In genomic region chr2:110313305-110313824, GRCm38 (mm10) we compare ENCODE assay signal across 27 mouse cellular contexts. TPM values are rescaled to one million over a fixed set of nuclear protein-coding genes. Genes with fewer than 3 reads are reported as not detected.
DNase-seq lines count a peak whose midpoint lies in the region; ATAC-seq and TF ChIP-seq lines count a peak whose summit lies in the region.
"Had no signal": no experiment of that assay in that cellular context is flagged by ENCODE, and none has a peak within 500 bp of the region (broad histone marks: within the 10 kb centered on the region; RNA-seq: fewer than 3 reads in every experiment).

No protein-coding gene starts in this region.

- no peaks in the 10 kb centered on the region; the same call in 1 of the 2 replicates for H3K79me2 ChIP-seq in liver, adult 2 months (ENCODE audit: control insufficient read depth, insufficient read depth, low read length)

- WGBS in liver, adult 2 months = 23% methylated on average over 2 of the region's 2 CpGs
- 64% methylated on average over 2 of the region's 2 CpGs for WGBS in liver, embryonic 11.5 days
- WGBS in embryonic facial prominence, embryonic 10.5 days = 57% methylated on average over 2 of the region's 2 CpGs
- WGBS in embryonic facial prominence, embryonic 13.5 days = 31% methylated on average over 2 of the region's 2 CpGs
- 44% methylated on average over 2 of the region's 2 CpGs for WGBS in limb, embryonic 15.5 days

- no peak for TF ChIP-seq POLR2A in liver, adult 2 months (IDR thresholded peaks at IDR 0.05; ENCODE audit: extremely low read depth, insufficient read depth, low read length)

- H3K27ac ChIP-seq in liver, adult 2 months (replicated peaks; ENCODE audit: insufficient read depth, low read depth, low read length) = peak overlapping the region; percentile 87
- H3K27ac ChIP-seq in liver, embryonic 11.5 days (ENCODE audit: low read depth, low read length) = no peak overlapping the region
- no peak overlapping the region for H3K27ac ChIP-seq in embryonic facial prominence, embryonic 10.5 days (replicated peaks)
- H3K27ac ChIP-seq in embryonic facial prominence, embryonic 13.5 days = peak overlapping the region; percentile 62
- 0 out of 2 replicates have a peak overlapping the region, but pooled peaks have one; percentile 14 for H3K27ac ChIP-seq in limb, embryonic 15.5 days
- H3K27ac ChIP-seq: forebrain, embryonic 10.5 days; forebrain, embryonic 15.5 days; hindbrain, embryonic 12.5 days; hindbrain, embryonic 15.5 days had no signal

- TF ChIP-seq CTCF in liver, adult 2 months (IDR thresholded peaks at IDR 0.05; ENCODE audit: low read depth, low read length) = no peak

- H3K27me3 ChIP-seq in liver, adult 2 months (ENCODE audit: control insufficient read depth, insufficient read depth, low read length) = no peaks in the 10 kb centered on the region
- no peaks in the 10 kb centered on the region for H3K27me3 ChIP-seq in liver, embryonic 11.5 days (replicated peaks; ENCODE audit: control insufficient read depth, insufficient read depth, low read length)
- H3K27me3 ChIP-seq in embryonic facial prominence, embryonic 10.5 days (replicated peaks; ENCODE audit: low read depth, poor library complexity, severe bottlenecking) = no peaks in the 10 kb centered on the region
- no peaks in the 10 kb centered on the region for H3K27me3 ChIP-seq in embryonic facial prominence, embryonic 13.5 days
- H3K27me3 ChIP-seq in limb, embryonic 15.5 days = no peaks in the 10 kb centered on the region
- H3K27me3 ChIP-seq: forebrain, embryonic 15.5 days; hindbrain, embryonic 12.5 days; hindbrain, embryonic 15.5 days had no signal

- no peak overlapping the region for H3K4me2 ChIP-seq in liver, embryonic 11.5 days
- no peak overlapping the region for H3K4me2 ChIP-seq in embryonic facial prominence, embryonic 13.5 days
- no peak overlapping the region for H3K4me2 ChIP-seq in limb, embryonic 15.5 days
- H3K4me2 ChIP-seq: forebrain, embryonic 15.5 days; heart, embryonic 11.5 days; hindbrain, embryonic 12.5 days; hindbrain, embryonic 15.5 days had no signal

- no peaks in the 10 kb centered on the region for H3K9me3 ChIP-seq in liver, embryonic 11.5 days (ENCODE audit: control insufficient read depth, low read length)
- H3K9me3 ChIP-seq in embryonic facial prominence, embryonic 10.5 days = no peaks in the 10 kb centered on the region
- no peaks in the 10 kb centered on the region for H3K9me3 ChIP-seq in embryonic facial prominence, embryonic 13.5 days
- H3K9me3 ChIP-seq in limb, embryonic 15.5 days = no peaks in the 10 kb centered on the region
- H3K9me3 ChIP-seq: forebrain, embryonic 10.5 days; forebrain, embryonic 15.5 days; hindbrain, embryonic 12.5 days; hindbrain, embryonic 15.5 days had no signal

- H3K36me3 ChIP-seq in liver, adult 2 months (ENCODE audit: control insufficient read depth, insufficient read depth, low read length) = no peaks in the 10 kb centered on the region
- H3K36me3 ChIP-seq in liver, embryonic 11.5 days (ENCODE audit: control insufficient read depth, insufficient read depth, low read length) = no peaks in the 10 kb centered on the region
- no peaks in the 10 kb centered on the region for H3K36me3 ChIP-seq in embryonic facial prominence, embryonic 10.5 days (replicated peaks)
- H3K36me3 ChIP-seq in embryonic facial prominence, embryonic 13.5 days = no peaks in the 10 kb centered on the region
- no peaks in the 10 kb centered on the region for H3K36me3 ChIP-seq in limb, embryonic 15.5 days
- H3K36me3 ChIP-seq: forebrain, embryonic 10.5 days; forebrain, embryonic 15.5 days; hindbrain, embryonic 12.5 days; hindbrain, embryonic 15.5 days had no signal

- peaks cover 13% of the 10 kb centered on the region for H3K4me1 ChIP-seq in liver, adult 2 months (ENCODE audit: control insufficient read depth, insufficient read depth, low read length)
- H3K4me1 ChIP-seq in liver, embryonic 11.5 days (replicated peaks; ENCODE audit: control insufficient read depth, insufficient read depth, low read length) = no peaks in the 10 kb centered on the region
- 0 out of 2 replicates have a peak, but pooled peaks cover 3% of the 10 kb centered on the region for H3K4me1 ChIP-seq in embryonic facial prominence, embryonic 10.5 days
- peaks cover 7% of the 10 kb centered on the region for H3K4me1 ChIP-seq in embryonic facial prominence, embryonic 13.5 days
- no peaks in the 10 kb centered on the region; the same call in 1 of the 2 replicates for H3K4me1 ChIP-seq in limb, embryonic 15.5 days
- H3K4me1 ChIP-seq: forebrain, embryonic 10.5 days; forebrain, embryonic 15.5 days; hindbrain, embryonic 12.5 days; hindbrain, embryonic 15.5 days had no signal

- H3K9ac ChIP-seq in liver, adult 2 months (ENCODE audit: low read depth, low read length) = peak overlapping the region; percentile 53
- H3K9ac ChIP-seq in liver, embryonic 11.5 days (ENCODE audit: low read depth, low read length) = no peak overlapping the region
- no peak overlapping the region for H3K9ac ChIP-seq in embryonic facial prominence, embryonic 13.5 days
- no peak overlapping the region for H3K9ac ChIP-seq in limb, embryonic 15.5 days
- H3K9ac ChIP-seq: forebrain, embryonic 15.5 days; hindbrain, embryonic 12.5 days; hindbrain, embryonic 15.5 days had no signal

- DNase-seq in liver, adult 2 months (ENCODE audit: extremely low read depth, low read depth, low spot score) = no peak
- DNase-seq in liver, embryonic 11.5 days (ENCODE audit: low spot score) = no peak
- peak; percentile 17 for DNase-seq in embryonic facial prominence, embryonic 10.5 days (ENCODE audit: low spot score)
- no peak for DNase-seq in thymus, postnatal 0 days (ENCODE audit: low spot score)
- DNase-seq in lung, adult 18-20 months = no peak
- DNase-seq: adrenal gland, adult 8-10 months; adrenal gland, postnatal 25 days; cerebellum, adult 18-20 months; cerebellum, adult 9-10 months; cerebellum, postnatal 14 days; gastrocnemius, postnatal 10 days; gastrocnemius, postnatal 36 days; heart, adult 11 months had no signal

- ATAC-seq in liver, embryonic 11.5 days (replicated peaks; ENCODE audit: low FRiP score) = no peak
- no peak for ATAC-seq in embryonic facial prominence, embryonic 13.5 days (ENCODE audit: insufficient number of reproducible peaks, insufficient read depth, low FRiP score, low TSS enrichment, low read depth)
- ATAC-seq in limb, embryonic 15.5 days (ENCODE audit: insufficient number of reproducible peaks, low FRiP score, low TSS enrichment, low read depth) = no peak
- no peak for ATAC-seq in frontal cortex, adult (ENCODE audit: low TSS enrichment)
- ATAC-seq: activated CD4-positive, CD25-positive, alpha-beta regulatory T cell, adult 4 months; CD4-positive, CD25-positive, alpha-beta regulatory T cell, adult 4 months; forebrain, embryonic 15.5 days had no signal

- peak overlapping the region; percentile 48 for H3K4me3 ChIP-seq in liver, adult 2 months (ENCODE audit: insufficient read depth, low read depth, low read length)
- no peak overlapping the region for H3K4me3 ChIP-seq in liver, embryonic 11.5 days (ENCODE audit: low read depth, low read length)
- no peak overlapping the region for H3K4me3 ChIP-seq in embryonic facial prominence, embryonic 10.5 days
- no peak overlapping the region for H3K4me3 ChIP-seq in embryonic facial prominence, embryonic 13.5 days
- no peak overlapping the region for H3K4me3 ChIP-seq in limb, embryonic 15.5 days
- H3K4me3 ChIP-seq: forebrain, embryonic 10.5 days; forebrain, embryonic 15.5 days; hindbrain, embryonic 12.5 days; hindbrain, embryonic 15.5 days had no signal

RNA-seq across cellular contexts. Expression of gene Bbox1, which starts 1.0 kb away (rescaled TPM):
- total RNA-seq in liver, adult 2 months (2014; rRNA removed) = 112 and 168 TPM in 2 replicates
- polyA plus RNA-seq in liver, adult 2 months (2012; rRNA removed) = 37.7 and 42.4 TPM in 2 replicates
- 1.1 and 1.3 TPM in 2 replicates for polyA plus RNA-seq in liver, embryonic 11.5 days (2014; fragmentation: Nextera tagmentation; extraction: Ambion mirVana)
- 0.11 TPM in 1 of 2 replicates, not detected in the other for polyA plus RNA-seq in embryonic facial prominence, embryonic 10.5 days (2016; fragmentation: Nextera tagmentation; extraction: Ambion mirVana)
- 0.39 and 0.93 TPM in 2 replicates for polyA plus RNA-seq in embryonic facial prominence, embryonic 13.5 days (2015; fragmentation: Nextera tagmentation; extraction: Ambion mirVana)
- polyA plus RNA-seq in limb, embryonic 15.5 days (2015; fragmentation: Nextera tagmentation; extraction: Ambion mirVana) = 0.88 and 1.2 TPM in 2 replicates
- 0.05 and 0.13 TPM in 2 replicates for polyA plus RNA-seq in thymus, postnatal 0 days (2015; fragmentation: Nextera tagmentation; extraction: Ambion mirVana)
- total RNA-seq: adrenal gland, adult 8-10 months; adrenal gland, postnatal 25 days; heart, adult 8-10 months; hematopoietic stem cell, adult 5-6 weeks; MEL had no signal
- polyA plus RNA-seq: C2C12; CD4-positive, CD25-positive, alpha-beta regulatory T cell, adult 4 months; forebrain, embryonic 10.5 days; heart, embryonic 11.5 days; hindbrain, embryonic 12.5 days had no signal

RNA-seq across cellular contexts. Expression of gene Fibin, which starts 49.6 kb away (rescaled TPM):
- 1.0 and 1.1 TPM in 2 replicates for total RNA-seq in liver, adult 2 months (2014; rRNA removed)
- polyA plus RNA-seq in liver, adult 2 months (2012; rRNA removed) = 0.37 and 0.38 TPM in 2 replicates
- 2.1 and 2.2 TPM in 2 replicates for polyA plus RNA-seq in liver, embryonic 11.5 days (2014; fragmentation: Nextera tagmentation; extraction: Ambion mirVana)
- 1.7 and 4.7 TPM in 2 replicates for polyA plus RNA-seq in embryonic facial prominence, embryonic 10.5 days (2016; fragmentation: Nextera tagmentation; extraction: Ambion mirVana)
- 66.1 and 82.2 TPM in 2 replicates for polyA plus RNA-seq in embryonic facial prominence, embryonic 13.5 days (2015; fragmentation: Nextera tagmentation; extraction: Ambion mirVana)
- 119 and 120 TPM in 2 replicates for polyA plus RNA-seq in limb, embryonic 15.5 days (2015; fragmentation: Nextera tagmentation; extraction: Ambion mirVana)
- polyA plus RNA-seq in thymus, postnatal 0 days (2015; fragmentation: Nextera tagmentation; extraction: Ambion mirVana) = 0.91 and 0.94 TPM in 2 replicates
- total RNA-seq: hematopoietic stem cell, adult 5-6 weeks; MEL had no signal
- polyA plus RNA-seq: activated CD4-positive, CD25-positive, alpha-beta regulatory T cell, adult 4 months; CD4-positive, CD25-positive, alpha-beta regulatory T cell, adult 4 months had no signal

Comparison
In these comparisons a context has a peak if more than half of its experiments do, and no peak if none do; other contexts are left out.
1. H3K27ac ChIP-seq: peak in liver, adult 2 months (single experiment), embryonic facial prominence, embryonic 13.5 days (single experiment) and limb, embryonic 15.5 days (single experiment); none in liver, embryonic 11.5 days (single experiment) and embryonic facial prominence, embryonic 10.5 days (single experiment).
2. RNA of gene Bbox1, which starts 1.0 kb away (polyA plus RNA-seq): 37.7 to 42.4 TPM in liver, adult 2 months; 1.1 to 1.3 TPM in liver, embryonic 11.5 days, 0.39 to 0.93 TPM in embryonic facial prominence, embryonic 13.5 days, 0.88 to 1.2 TPM in limb, embryonic 15.5 days, 0.11 TPM in embryonic facial prominence, embryonic 10.5 days and 0.05 to 0.13 TPM in thymus, postnatal 0 days; every median in the first group is over 10 times any median in the second.
3. RNA of gene Fibin, which starts 49.6 kb away (polyA plus RNA-seq): 119 to 120 TPM in limb, embryonic 15.5 days and 66.1 to 82.2 TPM in embryonic facial prominence, embryonic 13.5 days; 1.7 to 4.7 TPM in embryonic facial prominence, embryonic 10.5 days, 2.1 to 2.2 TPM in liver, embryonic 11.5 days, 0.91 to 0.94 TPM in thymus, postnatal 0 days and 0.37 to 0.38 TPM in liver, adult 2 months; every median in the first group is over 10 times any median in the second.